Mouse (Mus musculus) layer of hippocampus, postnatal 36 days (tissue): ENCODE results near the gene Sco1. TPM values are rescaled to one million over a fixed set of nuclear protein-coding genes. Genes with fewer than 3 reads are reported as not detected.

Experiments
- microRNA-seq, 2 experiments: library from miRNA; unstranded; fragments of <30 nt; microRNA quantifications; one replicate each; pipeline ENCODE4 v1.2.0; 2021
- total RNA-seq, 2 experiments: library from RNA; stranded (reverse); gene quantifications; 2 replicates each; pipeline ENCODE4 v1.2.3; 2021

Gene Sco1
- total RNA-seq, 2 experiments from 2014 or later = 9.4 to 9.9 TPM

Small RNA genes within 50 kb of the gene (microRNA-seq; reads per million reads assigned to microRNA genes)
- gene Mir6923 = 0 reads per million in 2 experiments

Other genes starting within 250 kb of the Sco1 start
- gene Pirt, start 140.7 kb upstream of the Sco1 start, total RNA-seq = 1 to 10 TPM; 1.9 TPM
- gene Tmem238l, start 96.0 kb upstream of the Sco1 start, total RNA-seq = not detected
- gene Tmem220, start 27.5 kb upstream of the Sco1 start, total RNA-seq = under 1 TPM; 0.42 to 0.56 TPM
- gene Adprm, start 76 bp upstream of the Sco1 start, total RNA-seq = 10 to 100 TPM; 24.1 to 30.7 TPM
- gene Myh3, start 25.6 kb downstream of the Sco1 start, total RNA-seq = under 1 TPM; 0.55 to 0.76 TPM
- under 1 TPM; 0.13 to 0.15 TPM for gene Myh2, start 118.4 kb downstream of the Sco1 start, total RNA-seq
- gene Myh1, start 147.4 kb downstream of the Sco1 start, total RNA-seq = under 1 TPM; 0.10 to 0.23 TPM
- under 1 TPM; 0.08 to 0.15 TPM for gene Myh4, start 185.4 kb downstream of the Sco1 start, total RNA-seq
- 1 to 10 TPM; 1.3 to 1.4 TPM for gene Myh8, start 224.5 kb downstream of the Sco1 start, total RNA-seq